Comparison of ENCODE assay signal across 25 mouse cellular contexts in genomic region chr6:107237692-107238091, GRCm38 (mm10).
"Had no signal": no experiment of that assay in that cellular context is flagged by ENCODE, and none has a peak within 500 bp of the region (broad histone marks: within the 10 kb centered on the region; RNA-seq: fewer than 3 reads in every experiment).

No protein-coding gene starts in this region.

- ATAC-seq: hindbrain, postnatal 0 days; intestine, embryonic 16.5 days had no signal

- H3K4me2 ChIP-seq: heart, embryonic 11.5 days; heart, embryonic 13.5 days; heart, embryonic 15.5 days; hindbrain, embryonic 13.5 days; hindbrain, embryonic 15.5 days; kidney, embryonic 15.5 days; limb, embryonic 13.5 days; limb, embryonic 15.5 days had no signal

- DNase-seq: gastrocnemius, postnatal 14 days; gastrocnemius, postnatal 36 days; heart, adult 11 months; heart, adult 2 months; heart, postnatal 14 days; heart, postnatal 36 days; kidney, adult 11 months; kidney, adult 2 months; kidney, adult 9 months; kidney, postnatal 14 days; kidney, postnatal 36 days; layer of hippocampus, adult 9-11 months; layer of hippocampus, postnatal 36 days; left cerebral cortex, postnatal 4 days had no signal

- H3K27ac ChIP-seq: heart, adult 2 months; heart, embryonic 13.5 days; heart, embryonic 15.5 days; hindbrain, embryonic 13.5 days; hindbrain, embryonic 15.5 days; hindbrain, postnatal 0 days; kidney, embryonic 15.5 days; kidney, postnatal 0 days; limb, embryonic 13.5 days; limb, embryonic 15.5 days had no signal

- H3K36me3 ChIP-seq: heart, embryonic 13.5 days; heart, embryonic 15.5 days; hindbrain, embryonic 13.5 days; hindbrain, embryonic 15.5 days; kidney, embryonic 15.5 days; limb, embryonic 13.5 days; limb, embryonic 15.5 days had no signal

- H3K4me3 ChIP-seq: heart, adult 2 months; heart, embryonic 13.5 days; heart, embryonic 15.5 days; hindbrain, embryonic 13.5 days; hindbrain, embryonic 15.5 days; kidney, embryonic 15.5 days; limb, embryonic 13.5 days; limb, embryonic 15.5 days had no signal

- H3K4me1 ChIP-seq: heart, embryonic 13.5 days; heart, embryonic 15.5 days; hindbrain, embryonic 13.5 days; hindbrain, embryonic 15.5 days; kidney, embryonic 15.5 days; limb, embryonic 13.5 days; limb, embryonic 15.5 days had no signal

- H3K9me3 ChIP-seq: heart, embryonic 13.5 days; heart, embryonic 15.5 days; hindbrain, embryonic 13.5 days; hindbrain, embryonic 15.5 days; kidney, embryonic 15.5 days; limb, embryonic 13.5 days; limb, embryonic 15.5 days had no signal

- H3K27me3 ChIP-seq: heart, embryonic 13.5 days; heart, embryonic 15.5 days; hindbrain, embryonic 13.5 days; hindbrain, embryonic 15.5 days; kidney, embryonic 15.5 days; limb, embryonic 13.5 days; limb, embryonic 15.5 days had no signal

- H3K9ac ChIP-seq: heart, embryonic 13.5 days; heart, embryonic 15.5 days; hindbrain, embryonic 13.5 days; hindbrain, embryonic 15.5 days; kidney, embryonic 15.5 days; limb, embryonic 13.5 days; limb, embryonic 15.5 days had no signal
